Mouse (Mus musculus) liver, adult 2 months (tissue): Measurements from ENCODE around the gene Pdxp. TPM values are rescaled to one million over a fixed set of nuclear protein-coding genes. Genes with fewer than 3 reads are reported as not detected.
A peak's percentile ranks its signal among the peaks of the same experiment; 100 is the strongest.

Source experiments
- DNase-seq: peaks from one replicate; pipeline ENCODE4 v3.0.0-alpha.2; 2011; ENCODE audit warnings: low read depth, low spot score; ENCODE audit errors: extremely low read depth
- H3K27ac ChIP-seq: fragments of 200-500 bp; replicated peaks from 2 replicates; pipeline ENCODE4 v1.5.1; 2012; ENCODE audit warnings: low read depth, mild to moderate bottlenecking, control low read depth, inconsistent platforms, low read length; ENCODE audit not compliant: insufficient read depth
- H3K27me3 ChIP-seq: fragments of 200-500 bp; 2 replicates; pipeline ENCODE4 v1.6.1; 2012; ENCODE audit warnings: mild to moderate bottlenecking, moderate library complexity, low read length, inconsistent platforms; ENCODE audit not compliant: control insufficient read depth, insufficient read depth
- H3K36me3 ChIP-seq: fragments of 200-500 bp; 2 replicates; pipeline ENCODE4 v1.6.1; 2012; ENCODE audit warnings: low read length, inconsistent platforms; ENCODE audit not compliant: control insufficient read depth, insufficient read depth
- H3K4me1 ChIP-seq: fragments of 200-500 bp; 2 replicates; pipeline ENCODE4 v1.6.1; 2011; ENCODE audit warnings: low read length; ENCODE audit not compliant: control insufficient read depth, insufficient read depth
- H3K4me3 ChIP-seq: fragments of 200-500 bp; 2 replicates; pipeline ENCODE4 v1.5.1; 2011; ENCODE audit warnings: low read depth, mild to moderate bottlenecking, control low read depth, low read length, moderate library complexity; ENCODE audit not compliant: insufficient read depth
- H3K79me2 ChIP-seq: fragments of 200-500 bp; 2 replicates; pipeline ENCODE4 v1.6.1; 2012; ENCODE audit warnings: inconsistent platforms, mild to moderate bottlenecking, low read length, moderate library complexity; ENCODE audit not compliant: control insufficient read depth, insufficient read depth
- H3K9ac ChIP-seq: fragments of 200-500 bp; 2 replicates; pipeline ENCODE4 v1.6.1; 2012; ENCODE audit warnings: low read depth, mild to moderate bottlenecking, control low read depth, inconsistent platforms, low read length
- CTCF ChIP-seq: fragments of 200-500 bp; IDR thresholded peaks from 2 replicates; pipeline ENCODE4 v1.5.1; 2011; ENCODE audit warnings: low read depth, low read length, control low read depth
- POLR2A ChIP-seq: fragments of 200-500 bp; IDR thresholded peaks from 2 replicates; pipeline ENCODE4 v1.6.1; 2011; ENCODE audit warnings: low read length, control low read depth; ENCODE audit not compliant: insufficient read depth; ENCODE audit errors: extremely low read depth
- WGBS: fragments of 180-500 bp; shearing (Covaris S2); methylation state at CpG from one replicate; pipeline ENCODE4 v1.1.7; 2018; 5-methylcytosine and 5-hydroxymethylcytosine counted together
- polyA plus RNA-seq: library from polyadenylated mRNA; depleted of rRNA; stranded (reverse); fragments of >200 nt; gene quantifications from 2 replicates; pipeline ENCODE4 v1.2.3, GENCODE M21; 2012
- total RNA-seq: library from RNA; depleted of rRNA; stranded (reverse); fragments of >200 nt; gene quantifications from 2 replicates; pipeline ENCODE4 v1.2.3, GENCODE M21; 2014

Pdxp gene
- total and polyA plus RNA-seq, 2 experiments, result 0.37 to 0.62 TPM

DNA sequence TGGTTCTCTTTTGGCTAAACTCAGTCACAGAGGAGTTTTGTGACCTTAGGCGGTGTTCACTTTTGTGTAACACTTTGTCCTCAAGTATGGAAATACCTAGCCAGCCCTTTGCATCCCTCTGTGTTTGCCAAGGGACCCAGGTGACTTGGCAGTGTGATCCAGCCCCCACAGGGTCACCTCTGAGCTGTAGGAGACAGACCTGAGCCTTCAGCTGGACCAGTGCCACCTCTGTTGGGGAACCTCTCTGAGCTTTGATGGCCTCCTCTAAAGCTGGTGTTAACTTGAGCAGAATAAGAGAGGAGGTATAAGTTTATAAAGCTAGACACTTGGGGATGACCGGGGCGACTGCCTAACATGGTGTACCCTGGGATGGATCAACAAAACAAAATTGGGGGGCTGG lies 35.2 kb downstream of the Pdxp start:
- 97% methylated on average over 3 of the region's 3 CpGs for WGBS
- no peak for DNase-seq
- Histone ChIP-seq H3K4me3 (no peak overlapping the region), H3K9ac (no peak overlapping the region), H3K27me3 (no peaks in the 10 kb centered on the region), H3K79me2 (no peaks in the 10 kb centered on the region), H3K27ac (no peak overlapping the region), H3K4me1 (no peaks in the 10 kb centered on the region), H3K36me3 (no peaks in the 10 kb centered on the region)
- TF ChIP-seq CTCF, result no peak
- no peak for TF ChIP-seq POLR2A

DNA sequence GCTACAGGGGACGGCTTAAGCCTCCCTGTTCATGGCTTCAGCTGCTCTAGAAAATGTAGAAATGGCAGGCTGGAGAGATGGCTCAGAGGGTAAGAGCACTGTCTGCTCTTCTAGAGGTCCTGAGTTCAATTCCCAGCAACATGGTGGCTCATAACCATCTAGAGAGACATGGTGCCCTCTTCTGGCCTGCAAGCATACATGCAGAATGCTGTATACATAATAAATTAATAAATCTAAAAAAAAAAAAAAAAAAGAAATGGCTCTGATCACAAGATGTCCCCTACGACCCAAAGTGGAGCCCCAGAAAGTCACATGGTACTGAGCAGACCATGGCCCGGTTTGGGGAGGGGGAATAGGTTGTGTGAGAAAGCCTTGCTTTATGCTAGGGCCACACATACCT lies 41.9 kb downstream of the Pdxp start:
- Histone ChIP-seq H3K27ac (no peak overlapping the region), H3K79me2 (no peaks in the 10 kb centered on the region), H3K9ac (no peak overlapping the region), H3K4me1 (no peaks in the 10 kb centered on the region), H3K4me3 (no peak overlapping the region), H3K27me3 (no peaks in the 10 kb centered on the region), H3K36me3 (no peaks in the 10 kb centered on the region)
- WGBS, result 71% methylated on average over 3 of the region's 3 CpGs
- TF ChIP-seq CTCF (no peak), POLR2A (no peak)
- no peak for DNase-seq

DNA sequence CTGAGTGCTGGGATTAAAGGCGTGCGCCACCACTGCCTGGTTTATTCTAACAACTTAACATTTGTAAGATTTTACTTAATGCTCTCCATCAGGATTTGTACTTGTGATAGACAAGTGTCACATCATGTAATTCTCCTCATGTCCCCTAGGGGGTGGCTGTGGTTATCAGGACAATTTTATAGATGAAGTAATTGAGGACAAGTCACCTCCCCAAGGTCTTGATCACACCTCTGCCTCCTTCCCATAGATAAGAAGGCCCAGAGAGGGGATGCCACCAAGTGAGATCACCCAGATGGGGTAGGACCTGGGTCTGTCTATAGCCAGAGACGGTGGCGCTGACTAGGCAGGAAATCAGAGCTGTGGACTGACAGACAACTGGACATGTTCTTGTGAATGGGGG lies 42.6 kb downstream of the Pdxp start:
- DNase-seq, result peak; percentile 47
- TF ChIP-seq POLR2A (no peak), CTCF (peak; percentile 18; the same call in 1 of the 2 replicates)
- Histone ChIP-seq H3K27ac (no peak overlapping the region), H3K36me3 (no peaks in the 10 kb centered on the region), H3K9ac (no peak overlapping the region), H3K4me3 (no peak overlapping the region), H3K27me3 (no peaks in the 10 kb centered on the region), H3K79me2 (no peaks in the 10 kb centered on the region), H3K4me1 (no peaks in the 10 kb centered on the region)
- WGBS, result 80% methylated on average over 4 of the region's 4 CpGs

DNA sequence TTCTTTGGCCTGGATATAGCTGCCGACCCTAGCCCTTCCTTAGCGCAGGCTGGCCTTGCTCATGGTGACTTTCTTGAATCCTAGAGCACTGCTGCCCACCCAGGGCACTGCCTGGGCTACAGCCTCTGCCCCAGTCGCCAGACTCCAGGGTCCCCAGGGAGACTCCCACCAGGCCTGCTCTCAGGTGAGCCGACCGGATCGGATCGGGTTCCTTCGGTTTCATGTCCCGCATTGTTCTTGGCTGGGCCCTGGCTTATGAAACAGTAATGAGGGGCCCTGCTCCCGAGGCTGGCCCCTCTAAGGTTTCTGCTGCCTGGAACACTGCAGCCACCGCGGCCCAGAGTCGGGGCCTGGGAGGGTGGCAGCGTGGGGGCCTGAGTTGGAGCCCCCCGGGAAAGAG lies 43.3 kb downstream of the Pdxp start:
- H3K9ac ChIP-seq, result no peak overlapping the region
- no peaks in the 10 kb centered on the region for H3K79me2 ChIP-seq
- no peaks in the 10 kb centered on the region for H3K4me1 ChIP-seq
- DNase-seq, result no peak
- H3K27ac ChIP-seq, result no peak overlapping the region
- WGBS, result 76% methylated on average over 15 of the region's 15 CpGs
- H3K27me3 ChIP-seq, result no peaks in the 10 kb centered on the region
- no peak overlapping the region for H3K4me3 ChIP-seq
- TF ChIP-seq POLR2A, result no peak
- TF ChIP-seq CTCF, result no peak
- no peaks in the 10 kb centered on the region for H3K36me3 ChIP-seq

DNA sequence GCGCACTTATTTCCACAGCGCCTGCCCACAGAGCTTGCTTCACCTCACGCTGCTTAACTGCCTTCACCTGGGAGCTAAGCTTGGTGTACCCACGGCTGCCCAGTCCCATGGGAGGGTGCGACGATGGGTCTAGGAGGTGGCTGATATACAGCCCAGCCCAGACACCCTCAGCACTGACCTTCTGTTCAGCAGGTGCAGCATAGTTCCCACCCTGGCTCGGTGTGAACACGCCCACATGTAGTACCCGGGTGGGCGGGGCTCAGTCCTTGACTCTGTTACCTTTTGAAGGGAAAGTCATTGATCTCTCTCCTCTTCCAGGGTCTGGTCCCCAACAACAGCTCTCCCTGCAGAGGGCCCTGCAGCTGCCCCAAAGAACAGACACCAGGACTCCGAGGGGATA lies 45.8 kb downstream of the Pdxp start:
- H3K4me1 ChIP-seq, result no peaks in the 10 kb centered on the region
- TF ChIP-seq CTCF, result no peak
- no peak for TF ChIP-seq POLR2A

DNA sequence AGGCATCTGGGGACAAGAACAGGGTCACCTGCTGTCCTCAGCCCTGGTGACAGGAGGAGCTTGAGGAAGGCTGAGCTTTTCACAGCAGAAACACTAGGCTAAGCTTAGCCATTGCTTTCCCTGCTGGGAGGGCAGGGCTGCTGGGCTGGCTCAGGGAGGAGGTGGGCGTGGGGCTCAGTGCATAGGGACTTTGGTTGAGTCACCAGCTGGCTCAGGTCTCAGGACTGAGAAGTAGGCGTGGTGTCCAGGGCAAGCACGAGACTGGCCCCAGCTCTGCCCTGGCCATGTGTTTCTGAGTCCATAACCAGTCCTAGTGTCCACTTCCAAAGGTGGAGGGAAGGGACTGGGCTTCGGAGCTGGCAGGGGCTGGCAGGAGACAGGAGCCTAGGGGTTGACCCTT lies 46.4 kb downstream of the Pdxp start:
- H3K4me1 ChIP-seq, result no peaks in the 10 kb centered on the region
- H3K79me2 ChIP-seq, result no peaks in the 10 kb centered on the region
- TF ChIP-seq CTCF, result no peak
- no peak for TF ChIP-seq POLR2A
- H3K27ac ChIP-seq, result no peak overlapping the region
- H3K4me3 ChIP-seq, result no peak overlapping the region
- H3K36me3 ChIP-seq, result no peaks in the 10 kb centered on the region
- DNase-seq, result no peak
- no peak overlapping the region for H3K9ac ChIP-seq
- no peaks in the 10 kb centered on the region for H3K27me3 ChIP-seq
- WGBS, result 45% methylated on average over 4 of the region's 4 CpGs

More for the DNA sequence above, 45.8 kb downstream of the Pdxp start:
- no peak overlapping the region for H3K9ac ChIP-seq
- no peak for DNase-seq
- no peaks in the 10 kb centered on the region for H3K27me3 ChIP-seq
- no peak overlapping the region for H3K27ac ChIP-seq
- H3K79me2 ChIP-seq, result no peaks in the 10 kb centered on the region
- WGBS, result 80% methylated on average over 11 of the region's 11 CpGs
- H3K36me3 ChIP-seq, result no peaks in the 10 kb centered on the region
- no peak overlapping the region for H3K4me3 ChIP-seq
